Mouse (Mus musculus) intestine, embryonic 14.5 days (tissue): ENCODE results near the gene Plcb1. TPM values are rescaled to one million over a fixed set of nuclear protein-coding genes. Genes with fewer than 3 reads are reported as not detected.

ENCODE experiments used
- ATAC-seq: fragments of 200-750 bp; cut with Nextera tagmentation; replicated peaks from 2 replicates; pipeline ENCODE4 v1.8.0; 2017; ENCODE audit warnings: low read depth, moderate number of reproducible peaks, moderate TSS enrichment, moderate library complexity; ENCODE audit not compliant: low FRiP score, low TSS enrichment
- DNase-seq: peaks from one replicate; pipeline ENCODE4 v3.0.0-alpha.2; 2018; ENCODE audit warnings: low spot score
- H3K27ac ChIP-seq: fragments of 300-500 bp; sonication (generic); 2 replicates; pipeline ENCODE4 v1.5.1; 2014; ENCODE audit warnings: low read depth, mild to moderate bottlenecking, control low read depth
- H3K27me3 ChIP-seq: fragments of 300-500 bp; sonication (generic); replicated peaks from 2 replicates; pipeline ENCODE4 v1.6.1; 2014; ENCODE audit warnings: low read length, control low read depth; ENCODE audit not compliant: control insufficient read depth, insufficient read depth
- H3K36me3 ChIP-seq: fragments of 300-500 bp; sonication (generic); 2 replicates; pipeline ENCODE4 v1.6.1; 2014; ENCODE audit warnings: low read length, control low read depth; ENCODE audit not compliant: control insufficient read depth, insufficient read depth
- H3K4me1 ChIP-seq: fragments of 300-500 bp; sonication (generic); replicated peaks from 2 replicates; pipeline ENCODE4 v1.6.1; 2014; ENCODE audit warnings: low read length, control low read depth, mixed read lengths; ENCODE audit not compliant: control insufficient read depth, insufficient read depth
- H3K4me2 ChIP-seq: fragments of 300-500 bp; sonication (generic); 2 replicates; pipeline ENCODE4 v1.6.1; 2014; ENCODE audit warnings: low read length
- H3K4me3 ChIP-seq: fragments of 300-500 bp; sonication (generic); 2 replicates; pipeline ENCODE4 v1.5.1; 2014; ENCODE audit warnings: low read depth, low read length, control low read depth, mixed read lengths
- H3K9ac ChIP-seq: fragments of 300-500 bp; sonication (generic); 2 replicates; pipeline ENCODE4 v1.6.1; 2014; ENCODE audit warnings: mild to moderate bottlenecking, low read length
- H3K9me3 ChIP-seq: fragments of 300-500 bp; sonication (generic); 2 replicates; pipeline ENCODE4 v1.6.1; 2016; ENCODE audit warnings: low read length, control low read depth; ENCODE audit not compliant: control insufficient read depth
- whole genome bisulfite sequencing: fragments of 180-500 bp; shearing (Covaris S2); extraction: QIAGEN DNeasy Blood & Tissue Kit; methylation state at CpG from one replicate; pipeline ENCODE4 v1.1.7; 2014; 5-methylcytosine and 5-hydroxymethylcytosine counted together
- polyA plus RNA-seq: library from polyadenylated mRNA; unstranded; fragments of >200 nt; fragmentation: Nextera tagmentation; extraction: Ambion mirVana; gene quantifications from 2 replicates; pipeline ENCODE4 v1.2.1, GENCODE M21; 2014

Plcb1 gene
- polyA plus RNA-seq, 1 experiment from 2014 or later, result 14.0 TPM

DNA sequence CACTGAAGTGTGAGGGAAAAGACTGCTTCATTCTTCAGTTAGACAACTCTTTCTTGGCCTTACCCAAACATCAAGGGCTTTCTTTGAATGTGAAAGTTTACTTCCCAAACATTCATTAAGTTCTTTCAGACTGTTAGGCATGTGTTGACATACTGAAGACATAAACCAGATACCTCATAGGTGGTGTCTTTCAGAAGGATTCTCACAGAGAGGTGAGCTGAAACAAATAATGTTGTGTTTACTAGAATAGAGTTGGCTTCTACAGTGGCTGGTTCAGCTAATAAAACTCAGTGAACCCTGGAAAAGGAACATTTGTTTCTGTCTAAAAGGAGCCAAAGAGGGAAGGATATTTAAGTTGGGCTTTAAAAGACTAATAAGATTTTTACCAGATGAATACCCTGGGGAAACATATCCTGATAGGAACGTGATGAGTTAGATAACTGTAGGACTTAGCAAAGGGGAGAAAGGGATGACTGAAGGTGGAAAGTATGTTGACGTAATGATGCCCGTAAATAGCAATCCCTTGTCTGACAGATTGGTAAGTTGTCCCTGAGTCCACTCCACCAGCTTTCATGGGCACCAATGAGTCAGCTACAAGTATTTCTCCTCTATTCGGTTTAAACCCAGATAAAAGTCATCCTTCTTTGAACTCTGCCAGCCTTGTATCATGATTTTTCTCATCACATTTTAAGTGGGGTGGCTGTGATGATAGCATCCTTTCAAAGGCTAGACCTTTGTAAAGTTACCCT, 265.8 kb downstream of the Plcb1 start:
- no peak overlapping the region for H3K4me3 ChIP-seq

DNA sequence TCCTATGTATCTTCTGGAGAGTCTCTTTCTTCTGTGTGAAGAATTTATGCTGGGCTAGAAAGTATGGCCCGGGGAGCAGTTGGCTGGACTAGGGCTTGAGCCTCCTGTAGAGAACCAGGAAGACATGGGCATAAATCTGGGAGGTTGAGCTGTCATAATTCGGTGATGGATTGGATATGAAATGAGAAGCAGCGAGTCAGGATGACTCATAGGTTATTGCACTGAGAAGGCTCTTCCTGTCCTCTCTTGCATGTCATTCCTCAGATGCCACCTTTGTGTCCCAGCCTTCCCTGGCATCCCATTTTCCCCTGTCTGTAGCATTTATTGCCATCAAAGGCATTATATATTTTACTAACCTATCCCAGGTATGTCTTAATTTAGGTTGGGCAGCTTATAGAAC, 267.5 kb downstream of the Plcb1 start:
- Histone ChIP-seq H3K9me3 (no peaks in the 10 kb centered on the region), H3K4me3 (no peak overlapping the region), H3K27me3 (no peaks in the 10 kb centered on the region), H3K27ac (no peak overlapping the region), H3K9ac (no peak overlapping the region), H3K4me2 (no peak overlapping the region), H3K36me3 (no peaks in the 10 kb centered on the region), H3K4me1 (no peaks in the 10 kb centered on the region)
- DNase-seq (no peak), ATAC-seq (no peak)
- WGBS, result 81% methylated on average over 3 of the region's 3 CpGs

More for the DNA sequence above, 265.8 kb downstream of the Plcb1 start:
- no peak for ATAC-seq
- WGBS, result 49% methylated on average over 4 of the region's 4 CpGs
- Histone ChIP-seq H3K36me3 (no peaks in the 10 kb centered on the region), H3K4me1 (no peaks in the 10 kb centered on the region), H3K27me3 (no peaks in the 10 kb centered on the region), H3K4me2 (no peak overlapping the region), H3K9me3 (no peaks in the 10 kb centered on the region), H3K27ac (no peak overlapping the region), H3K9ac (no peak overlapping the region)
- no peak for DNase-seq

DNA sequence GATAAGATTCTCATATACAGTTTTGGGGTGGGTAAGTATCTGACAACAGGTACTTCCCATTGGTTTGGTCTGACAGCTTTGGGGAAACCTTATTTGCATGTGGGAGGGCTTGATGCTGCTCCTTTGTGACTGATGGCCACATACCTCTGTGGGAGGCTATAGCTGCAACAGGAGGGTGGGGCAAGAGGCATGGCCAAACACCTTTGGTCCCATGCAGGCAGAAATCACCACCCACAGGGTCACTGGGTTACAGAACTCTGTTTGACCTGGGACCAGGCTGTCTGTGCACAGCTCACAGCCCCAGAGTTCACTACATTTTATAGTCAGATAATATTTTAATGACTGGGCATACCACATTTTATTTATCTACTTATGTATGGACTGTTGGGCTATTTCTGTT, 281.6 kb downstream of the Plcb1 start:
- Histone ChIP-seq H3K4me2 (no peak overlapping the region), H3K27me3 (no peaks in the 10 kb centered on the region), H3K9me3 (no peaks in the 10 kb centered on the region), H3K9ac (no peak overlapping the region), H3K4me3 (no peak overlapping the region), H3K27ac (no peak overlapping the region), H3K36me3 (no peaks in the 10 kb centered on the region), H3K4me1 (no peaks in the 10 kb centered on the region)
- DNase-seq, result no peak
- ATAC-seq, result no peak

DNA sequence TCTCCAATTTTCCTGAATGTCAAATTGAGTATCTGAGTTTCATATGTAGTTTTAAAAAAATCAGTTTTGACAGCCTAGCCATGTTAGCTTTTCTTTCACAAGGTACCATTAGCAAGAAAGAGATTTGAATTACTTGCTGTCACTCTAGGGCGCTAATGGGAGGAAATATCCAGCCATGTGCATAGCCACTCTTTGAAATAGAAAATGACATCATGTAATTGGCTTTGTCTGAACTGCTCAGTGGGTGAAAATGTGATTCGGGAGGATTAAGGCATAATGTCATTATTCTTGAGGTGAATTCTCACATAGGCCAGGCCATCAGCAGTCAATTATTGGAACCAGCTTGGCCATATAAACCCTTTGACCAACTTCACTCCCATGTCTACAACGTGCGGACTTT, 285.5 kb downstream of the Plcb1 start:
- H3K4me1 ChIP-seq, result no peaks in the 10 kb centered on the region
- H3K4me2 ChIP-seq, result no peak overlapping the region
- H3K4me3 ChIP-seq, result no peak overlapping the region
- WGBS, result 86% methylated on average over 4 of the region's 4 CpGs
- no peaks in the 10 kb centered on the region for H3K9me3 ChIP-seq
- no peaks in the 10 kb centered on the region for H3K36me3 ChIP-seq
- no peak overlapping the region for H3K27ac ChIP-seq
- ATAC-seq (no peak), DNase-seq (no peak)
- H3K9ac ChIP-seq, result no peak overlapping the region
- H3K27me3 ChIP-seq, result no peaks in the 10 kb centered on the region

GRCm38 (mm10) chr2:135072503-135072902, 286.6 kb downstream of the Plcb1 start:
- 82% methylated on average over 5 of the region's 5 CpGs for WGBS
- Histone ChIP-seq H3K36me3 (no peaks in the 10 kb centered on the region), H3K4me2 (no peak overlapping the region), H3K4me3 (no peak overlapping the region), H3K9me3 (no peaks in the 10 kb centered on the region), H3K27ac (no peak overlapping the region), H3K27me3 (no peaks in the 10 kb centered on the region), H3K9ac (no peak overlapping the region), H3K4me1 (no peaks in the 10 kb centered on the region)
- ATAC-seq (no peak), DNase-seq (no peak)

- 78% methylated on average over 5 of the region's 5 CpGs for WGBS
- ATAC-seq, result no peak
- Histone ChIP-seq H3K4me1 (no peaks in the 10 kb centered on the region), H3K27ac (no peak overlapping the region), H3K9me3 (no peaks in the 10 kb centered on the region), H3K36me3 (no peaks in the 10 kb centered on the region), H3K27me3 (no peaks in the 10 kb centered on the region), H3K9ac (no peak overlapping the region), H3K4me3 (no peak overlapping the region), H3K4me2 (no peak overlapping the region)
- DNase-seq, result no peak
Measured at GRCm38 (mm10) chr2:135073014-135073413, 287.1 kb downstream of the Plcb1 start.

DNA sequence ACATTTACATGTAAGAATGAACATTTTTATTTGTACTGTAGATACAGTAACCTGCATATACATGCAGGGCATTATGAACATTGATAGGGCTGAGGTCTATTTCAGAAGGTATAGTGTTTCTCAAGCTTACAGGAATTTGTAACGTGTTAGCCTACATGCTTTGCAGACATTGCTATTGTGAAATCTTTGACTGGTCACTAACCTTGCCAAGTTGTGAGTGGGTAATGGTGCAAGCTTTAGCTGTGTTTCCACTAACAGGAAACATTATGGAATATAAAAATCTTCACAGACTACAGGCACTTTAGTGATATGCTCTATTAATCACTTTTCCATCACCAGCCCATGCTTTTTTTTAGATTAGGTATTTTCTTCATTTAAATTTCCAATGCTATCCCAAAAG, 289.5 kb downstream of the Plcb1 start:
- Histone ChIP-seq H3K4me2 (no peak overlapping the region), H3K4me1 (no peaks in the 10 kb centered on the region), H3K27ac (no peak overlapping the region), H3K36me3 (no peaks in the 10 kb centered on the region), H3K9me3 (no peaks in the 10 kb centered on the region), H3K27me3 (no peaks in the 10 kb centered on the region), H3K9ac (no peak overlapping the region), H3K4me3 (no peak overlapping the region)
- ATAC-seq (no peak), DNase-seq (no peak)
- 88% methylated on average over 1 of the region's 1 CpGs for WGBS

GRCm38 (mm10) chr2:135092588-135093162, 306.8 kb downstream of the Plcb1 start:
- ATAC-seq (no peak), DNase-seq (no peak)
- Histone ChIP-seq H3K27ac (no peak overlapping the region), H3K4me3 (no peak overlapping the region), H3K4me1 (no peaks in the 10 kb centered on the region), H3K9me3 (no peaks in the 10 kb centered on the region), H3K9ac (no peak overlapping the region), H3K27me3 (no peaks in the 10 kb centered on the region), H3K4me2 (no peak overlapping the region), H3K36me3 (no peaks in the 10 kb centered on the region)
- WGBS, result 76% methylated on average over 5 of the region's 5 CpGs

DNA sequence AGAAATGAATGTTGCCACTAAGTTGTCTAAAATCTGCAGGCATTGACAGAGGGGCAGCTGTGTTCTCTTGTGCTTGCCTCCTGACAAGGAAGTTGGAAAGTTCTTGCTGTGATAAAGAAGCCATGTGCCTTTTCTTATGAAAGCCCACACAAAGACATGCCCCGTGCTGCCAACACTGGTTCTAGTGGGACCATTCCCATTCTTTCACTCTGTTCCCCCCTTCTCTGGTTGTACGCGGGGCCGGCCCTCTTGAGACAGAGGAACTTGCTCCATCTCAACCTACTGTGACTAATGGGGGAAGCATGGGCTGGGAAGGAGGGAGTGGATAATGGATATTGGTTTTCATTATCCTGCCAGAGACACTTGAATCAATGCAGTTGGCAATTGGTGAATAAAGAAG, 315.4 kb downstream of the Plcb1 start:
- DNase-seq (no peak), ATAC-seq (no peak)
- Histone ChIP-seq H3K4me2 (no peak overlapping the region), H3K4me1 (no peaks in the 10 kb centered on the region), H3K27ac (no peak overlapping the region), H3K27me3 (no peaks in the 10 kb centered on the region), H3K9me3 (no peaks in the 10 kb centered on the region), H3K9ac (no peak overlapping the region), H3K4me3 (no peak overlapping the region), H3K36me3 (no peaks in the 10 kb centered on the region)
- WGBS, result 81% methylated on average over 4 of the region's 4 CpGs
